Mouse (Mus musculus): ENCODE measurements around the gene Cdc40. TPM values are rescaled to one million over a fixed set of nuclear protein-coding genes. Genes with fewer than 3 reads are reported as not detected.

Cdc40 gene
- polyA plus RNA-seq, 1 experiment from 2014 or later: 41.5 TPM

DNA sequence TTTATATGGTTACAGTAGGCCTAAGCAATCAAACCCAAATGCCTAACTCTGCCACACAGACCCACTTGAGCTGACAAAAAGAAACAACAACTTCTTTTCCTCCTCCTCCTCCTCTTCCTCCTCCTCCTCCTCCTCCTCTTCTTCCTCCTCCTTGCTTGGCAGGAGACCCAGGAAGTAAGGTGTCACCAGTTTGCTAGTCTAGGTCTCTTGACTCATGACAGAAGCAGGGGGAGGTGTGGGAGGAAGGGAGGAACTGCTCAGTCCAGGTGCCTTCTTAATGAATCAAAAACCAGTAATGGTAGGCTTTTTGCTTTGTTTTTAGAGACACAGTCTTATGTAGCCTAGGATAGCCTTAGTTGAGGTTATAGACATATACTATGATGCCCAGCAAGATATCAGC, 32.0 kb downstream of the Cdc40 start:
- Histone ChIP-seq H3K9me3 (ENCODE audit: control insufficient read depth, low read length) (no peaks in the 10 kb centered on the region), H3K36me3 (ENCODE audit: control insufficient read depth, insufficient read depth, low read length) (no peaks in the 10 kb centered on the region; the same call in 1 of the 2 replicates), H3K27ac (ENCODE audit: low read depth, low read length) (no peak overlapping the region), H3K27me3 (ENCODE audit: control insufficient read depth, insufficient read depth, low read length) (no peaks in the 10 kb centered on the region), H3K9ac (ENCODE audit: low read length) (no peak overlapping the region), H3K4me3 (ENCODE audit: low read depth, low read length) (no peak overlapping the region), H3K4me1 (replicated peaks; ENCODE audit: control insufficient read depth, insufficient read depth, low read length) (no peaks in the 10 kb centered on the region), H3K4me2 (ENCODE audit: low read depth, low read length, severe bottlenecking) (no peak overlapping the region)
- DNase-seq (ENCODE audit: low spot score) (no peak), ATAC-seq (replicated peaks; ENCODE audit: low FRiP score) (no peak)

GRCm38 (mm10) chr10:40850644-40851043, 32.5 kb downstream of the Cdc40 start:
- H3K4me3 ChIP-seq (ENCODE audit: low read depth, low read length): no peak overlapping the region
- H3K27me3 ChIP-seq (ENCODE audit: control insufficient read depth, insufficient read depth, low read length): no peaks in the 10 kb centered on the region
- H3K36me3 ChIP-seq (ENCODE audit: control insufficient read depth, insufficient read depth, low read length): no peaks in the 10 kb centered on the region; the same call in 1 of the 2 replicates
- H3K9ac ChIP-seq (ENCODE audit: low read length): no peak overlapping the region
- DNase-seq (ENCODE audit: low spot score): no peak
- 83% methylated on average over 2 of the region's 2 CpGs for WGBS
- H3K9me3 ChIP-seq (ENCODE audit: control insufficient read depth, low read length): no peaks in the 10 kb centered on the region
- H3K4me2 ChIP-seq (ENCODE audit: low read depth, low read length, severe bottlenecking): no peak overlapping the region
- H3K27ac ChIP-seq (ENCODE audit: low read depth, low read length): no peak overlapping the region
- no peaks in the 10 kb centered on the region for H3K4me1 ChIP-seq (replicated peaks; ENCODE audit: control insufficient read depth, insufficient read depth, low read length)
- no peak for ATAC-seq (replicated peaks; ENCODE audit: low FRiP score)

GRCm38 (mm10) chr10:40847176-40847874, 35.8 kb downstream of the Cdc40 start:
- H3K9me3 ChIP-seq (ENCODE audit: control insufficient read depth, low read length): no peaks in the 10 kb centered on the region
- ATAC-seq (replicated peaks; ENCODE audit: low FRiP score) (no peak), DNase-seq (ENCODE audit: low spot score) (no peak)
- H3K9ac ChIP-seq (ENCODE audit: low read length): no peak overlapping the region
- WGBS: 96% methylated on average over 10 of the region's 10 CpGs
- no peak overlapping the region for H3K4me3 ChIP-seq (ENCODE audit: low read depth, low read length)
- no peaks in the 10 kb centered on the region; the same call in 1 of the 2 replicates for H3K36me3 ChIP-seq (ENCODE audit: control insufficient read depth, insufficient read depth, low read length)
- no peaks in the 10 kb centered on the region for H3K4me1 ChIP-seq (replicated peaks; ENCODE audit: control insufficient read depth, insufficient read depth, low read length)
- H3K4me2 ChIP-seq (ENCODE audit: low read depth, low read length, severe bottlenecking): no peak overlapping the region
- no peaks in the 10 kb centered on the region for H3K27me3 ChIP-seq (ENCODE audit: control insufficient read depth, insufficient read depth, low read length)
- H3K27ac ChIP-seq (ENCODE audit: low read depth, low read length): no peak overlapping the region

DNA sequence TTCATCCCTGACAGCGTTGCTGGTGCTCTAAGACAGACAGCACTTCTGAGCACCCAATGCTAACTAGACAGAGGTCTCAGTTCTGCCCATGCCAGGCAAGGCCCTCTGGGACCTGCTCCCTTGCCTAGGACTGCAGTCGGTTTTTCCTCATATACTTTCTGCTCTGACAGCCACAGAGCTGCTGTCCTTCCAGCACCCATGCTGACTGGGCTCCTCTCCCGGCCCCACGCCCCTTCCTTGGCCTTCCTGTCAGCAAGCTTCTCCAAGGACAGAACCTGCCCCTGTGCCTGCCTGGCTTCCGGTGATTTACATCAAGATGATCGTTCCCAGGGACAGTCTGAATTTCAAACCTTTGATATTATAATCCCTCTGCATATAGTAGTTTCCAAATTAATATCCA, 37.5 kb downstream of the Cdc40 start:
- Histone ChIP-seq H3K4me3 (ENCODE audit: low read depth, low read length) (no peak overlapping the region), H3K27me3 (ENCODE audit: control insufficient read depth, insufficient read depth, low read length) (no peaks in the 10 kb centered on the region), H3K27ac (ENCODE audit: low read depth, low read length) (no peak overlapping the region), H3K36me3 (ENCODE audit: control insufficient read depth, insufficient read depth, low read length) (no peaks in the 10 kb centered on the region; the same call in 1 of the 2 replicates), H3K9me3 (ENCODE audit: control insufficient read depth, low read length) (no peaks in the 10 kb centered on the region), H3K4me1 (replicated peaks; ENCODE audit: control insufficient read depth, insufficient read depth, low read length) (no peaks in the 10 kb centered on the region), H3K9ac (ENCODE audit: low read length) (no peak overlapping the region), H3K4me2 (ENCODE audit: low read depth, low read length, severe bottlenecking) (no peak overlapping the region)
- 91% methylated on average over 6 of the region's 6 CpGs for WGBS
- DNase-seq (ENCODE audit: low spot score) (no peak), ATAC-seq (replicated peaks; ENCODE audit: low FRiP score) (no peak)

DNA sequence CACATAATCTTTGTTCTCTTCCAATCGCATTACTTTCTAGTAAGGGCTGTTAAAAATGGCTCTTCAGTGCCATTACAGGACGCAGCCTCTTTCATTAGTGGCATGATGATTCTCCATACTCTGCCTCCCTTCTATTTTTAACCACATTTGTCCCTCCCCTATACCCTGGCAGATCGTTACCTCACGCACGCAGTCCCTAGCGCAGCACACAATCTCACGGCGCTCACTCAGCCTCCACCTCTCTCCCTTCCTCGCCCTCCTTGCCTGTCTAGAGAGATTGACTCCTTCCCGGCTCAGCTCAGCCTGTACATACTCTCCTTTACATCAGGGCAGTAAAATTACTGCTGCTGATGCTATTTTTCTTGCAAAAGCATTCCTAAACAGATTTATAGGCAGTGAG, 38.6 kb downstream of the Cdc40 start:
- Histone ChIP-seq H3K27me3 (ENCODE audit: control insufficient read depth, insufficient read depth, low read length) (no peaks in the 10 kb centered on the region), H3K4me2 (ENCODE audit: low read depth, low read length, severe bottlenecking) (no peak overlapping the region), H3K4me1 (replicated peaks; ENCODE audit: control insufficient read depth, insufficient read depth, low read length) (no peaks in the 10 kb centered on the region), H3K4me3 (ENCODE audit: low read depth, low read length) (no peak overlapping the region), H3K9ac (ENCODE audit: low read length) (no peak overlapping the region), H3K9me3 (ENCODE audit: control insufficient read depth, low read length) (no peaks in the 10 kb centered on the region), H3K27ac (ENCODE audit: low read depth, low read length) (no peak overlapping the region), H3K36me3 (ENCODE audit: control insufficient read depth, insufficient read depth, low read length) (no peaks in the 10 kb centered on the region; the same call in 1 of the 2 replicates)
- ATAC-seq (replicated peaks; ENCODE audit: low FRiP score) (no peak), DNase-seq (ENCODE audit: low spot score) (no peak)
- 75% methylated on average over 10 of the region's 10 CpGs for WGBS

- ATAC-seq (replicated peaks; ENCODE audit: low FRiP score): no peak
- Histone ChIP-seq H3K4me2 (ENCODE audit: low read depth, low read length, severe bottlenecking) (no peak overlapping the region), H3K27me3 (ENCODE audit: control insufficient read depth, insufficient read depth, low read length) (no peaks in the 10 kb centered on the region), H3K4me1 (replicated peaks; ENCODE audit: control insufficient read depth, insufficient read depth, low read length) (no peaks in the 10 kb centered on the region), H3K4me3 (ENCODE audit: low read depth, low read length) (no peak overlapping the region), H3K27ac (ENCODE audit: low read depth, low read length) (no peak overlapping the region), H3K9me3 (ENCODE audit: control insufficient read depth, low read length) (no peaks in the 10 kb centered on the region), H3K9ac (ENCODE audit: low read length) (no peak overlapping the region), H3K36me3 (ENCODE audit: control insufficient read depth, insufficient read depth, low read length) (no peaks in the 10 kb centered on the region; the same call in 1 of the 2 replicates)
- DNase-seq (ENCODE audit: low spot score): no peak
- WGBS: 84% methylated on average over 5 of the region's 5 CpGs
These were observed 39.3 kb downstream of the Cdc40 start for GRCm38 (mm10) chr10:40843841-40844240.

GRCm38 (mm10) chr10:40840086-40840485, 43.0 kb downstream of the Cdc40 start:
- 87% methylated on average over 5 of the region's 5 CpGs for WGBS
- Histone ChIP-seq H3K27me3 (ENCODE audit: control insufficient read depth, insufficient read depth, low read length) (no peaks in the 10 kb centered on the region), H3K36me3 (ENCODE audit: control insufficient read depth, insufficient read depth, low read length) (no peaks in the 10 kb centered on the region)

DNA sequence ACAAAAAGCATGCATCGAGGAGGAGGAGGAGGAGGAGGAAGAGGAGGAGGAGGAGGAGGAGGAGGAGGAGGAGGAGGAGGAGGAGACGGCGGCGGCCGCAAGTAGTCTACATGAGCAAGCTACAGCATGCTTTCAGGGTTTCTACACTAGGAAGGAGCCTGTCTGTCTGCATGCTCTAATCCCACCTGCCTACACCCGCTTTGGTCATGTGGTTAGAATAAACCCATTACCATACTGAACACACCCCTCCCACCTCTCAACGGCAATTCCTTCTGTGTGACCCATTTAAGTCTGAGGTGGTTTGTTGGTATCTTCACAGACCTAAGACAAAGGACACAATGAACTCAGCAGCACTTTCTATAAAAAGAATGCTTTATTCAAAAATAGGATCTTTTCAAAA, 51.8 kb downstream of the Cdc40 start:
- H3K9ac ChIP-seq (ENCODE audit: low read length): no peak overlapping the region
- H3K4me1 ChIP-seq (replicated peaks; ENCODE audit: control insufficient read depth, insufficient read depth, low read length): no peaks in the 10 kb centered on the region
- DNase-seq (ENCODE audit: low spot score): no peak
- no peaks in the 10 kb centered on the region; the same call in 1 of the 2 replicates for H3K36me3 ChIP-seq (ENCODE audit: control insufficient read depth, insufficient read depth, low read length)
- no peaks in the 10 kb centered on the region for H3K9me3 ChIP-seq (ENCODE audit: control insufficient read depth, low read length)
- H3K27me3 ChIP-seq (ENCODE audit: control insufficient read depth, insufficient read depth, low read length): no peaks in the 10 kb centered on the region
- H3K4me3 ChIP-seq (ENCODE audit: low read depth, low read length): no peak overlapping the region
- WGBS: 90% methylated on average over 6 of the region's 7 CpGs
- H3K27ac ChIP-seq (ENCODE audit: low read depth, low read length): no peak overlapping the region
- no peak overlapping the region for H3K4me2 ChIP-seq (ENCODE audit: low read depth, low read length, severe bottlenecking)
- no peak for ATAC-seq (replicated peaks; ENCODE audit: low FRiP score)

More at GRCm38 (mm10) chr10:40840086-40840485, 43.0 kb downstream of the Cdc40 start:
- DNase-seq (ENCODE audit: low spot score) (no peak), ATAC-seq (replicated peaks; ENCODE audit: low FRiP score) (no peak)
- no peak overlapping the region for H3K9ac ChIP-seq (ENCODE audit: low read length)
- H3K4me3 ChIP-seq (ENCODE audit: low read depth, low read length): no peak overlapping the region
- no peak overlapping the region for H3K27ac ChIP-seq (ENCODE audit: low read depth, low read length)
- no peaks in the 10 kb centered on the region for H3K9me3 ChIP-seq (ENCODE audit: control insufficient read depth, low read length)
- no peak overlapping the region for H3K4me2 ChIP-seq (ENCODE audit: low read depth, low read length, severe bottlenecking)
- no peaks in the 10 kb centered on the region for H3K4me1 ChIP-seq (replicated peaks; ENCODE audit: control insufficient read depth, insufficient read depth, low read length)

- no peak overlapping the region for H3K4me2 ChIP-seq (ENCODE audit: low read depth, low read length, severe bottlenecking)
- no peak for ATAC-seq (replicated peaks; ENCODE audit: low FRiP score)
- no peaks in the 10 kb centered on the region for H3K4me1 ChIP-seq (replicated peaks; ENCODE audit: control insufficient read depth, insufficient read depth, low read length)
- H3K4me3 ChIP-seq (ENCODE audit: low read depth, low read length): no peak overlapping the region
- no peak overlapping the region for H3K9ac ChIP-seq (ENCODE audit: low read length)
- H3K36me3 ChIP-seq (ENCODE audit: control insufficient read depth, insufficient read depth, low read length): no peaks in the 10 kb centered on the region; the same call in 1 of the 2 replicates
- no peaks in the 10 kb centered on the region for H3K9me3 ChIP-seq (ENCODE audit: control insufficient read depth, low read length)
- no peaks in the 10 kb centered on the region for H3K27me3 ChIP-seq (ENCODE audit: control insufficient read depth, insufficient read depth, low read length)
- WGBS: 91% methylated on average over 3 of the region's 3 CpGs
- H3K27ac ChIP-seq (ENCODE audit: low read depth, low read length): no peak overlapping the region
- no peak for DNase-seq (ENCODE audit: low spot score)
These were observed 52.8 kb downstream of the Cdc40 start for GRCm38 (mm10) chr10:40830312-40830711.

Data from forebrain, embryonic 11.5 days (tissue).